Mouse (Mus musculus): ENCODE results near the gene Slc25a33.

DNA sequence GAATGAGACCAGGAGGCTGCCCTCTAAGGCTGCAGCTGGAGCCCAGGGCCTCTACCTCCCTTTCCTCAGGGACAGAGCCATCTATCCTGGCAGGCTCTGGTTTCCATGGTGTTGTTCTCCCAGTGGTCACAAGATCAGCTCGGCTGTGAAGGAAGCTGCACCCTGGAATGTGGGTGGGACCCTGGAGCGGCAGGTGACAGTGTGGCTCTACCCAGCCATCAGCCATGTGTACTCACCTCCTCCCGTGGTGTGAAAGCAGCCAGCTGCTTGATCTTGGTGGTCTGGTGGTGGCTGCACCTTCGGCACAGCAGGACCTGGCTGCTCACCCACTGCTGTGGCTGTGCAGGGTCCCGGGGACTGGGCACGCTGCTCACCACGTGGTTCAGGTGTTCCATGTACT lies 43.2 kb downstream of the Slc25a33 start:
- no peak for TF ChIP-seq POLR2A (IDR thresholded peaks at IDR 0.05; ENCODE audit: insufficient read depth, low read depth, low read length)
- TF ChIP-seq CTCF (IDR thresholded peaks at IDR 0.05), result no peak
